Mouse (Mus musculus) embryonic facial prominence, embryonic 13.5 days (tissue): ENCODE measurements around the gene Macrod1. TPM values are rescaled to one million over a fixed set of nuclear protein-coding genes. Genes with fewer than 3 reads are reported as not detected.

Experiments
- ATAC-seq: fragments of 200-750 bp; cut with Nextera tagmentation; 2 replicates; pipeline ENCODE4 v1.8.0; 2017; ENCODE audit warnings: low read depth; ENCODE audit not compliant: insufficient number of reproducible peaks, insufficient read depth, low FRiP score, low TSS enrichment
- H3K27ac ChIP-seq: fragments of 300-500 bp; sonication (generic); 2 replicates; pipeline ENCODE4 v1.5.1; 2015; ENCODE audit warnings: moderate library complexity, mild to moderate bottlenecking, inconsistent platforms
- H3K27me3 ChIP-seq: fragments of 300-500 bp; sonication (generic); 2 replicates; pipeline ENCODE4 v1.6.1; 2015; ENCODE audit warnings: mild to moderate bottlenecking, inconsistent platforms
- H3K36me3 ChIP-seq: fragments of 300-500 bp; sonication (generic); 2 replicates; pipeline ENCODE4 v1.6.1; 2015; ENCODE audit warnings: mild to moderate bottlenecking, inconsistent platforms
- H3K4me1 ChIP-seq: fragments of 300-500 bp; sonication (generic); 2 replicates; pipeline ENCODE4 v1.6.1; 2015; ENCODE audit warnings: inconsistent platforms
- H3K4me2 ChIP-seq: fragments of 300-500 bp; sonication (generic); 2 replicates; pipeline ENCODE4 v1.6.1; 2015; ENCODE audit warnings: moderate library complexity, mild to moderate bottlenecking, inconsistent platforms
- H3K4me3 ChIP-seq: fragments of 300-500 bp; sonication (generic); 2 replicates; pipeline ENCODE4 v1.5.1; 2015; ENCODE audit warnings: mild to moderate bottlenecking, inconsistent platforms
- H3K9ac ChIP-seq: fragments of 300-500 bp; sonication (generic); 2 replicates; pipeline ENCODE4 v1.6.1; 2015; ENCODE audit warnings: mild to moderate bottlenecking, inconsistent platforms
- H3K9me3 ChIP-seq: fragments of 300-500 bp; sonication (generic); 2 replicates; pipeline ENCODE4 v1.6.1; 2016; ENCODE audit warnings: inconsistent platforms
- WGBS: fragments of 180-500 bp; shearing (Covaris S2); methylation state at CpG from one replicate; pipeline ENCODE4 v1.1.7; 2015; ENCODE audit warnings: mixed read lengths; 5-methylcytosine and 5-hydroxymethylcytosine counted together
- polyA plus RNA-seq: library from polyadenylated mRNA; unstranded; fragments of >200 nt; fragmentation: Nextera tagmentation; extraction: Ambion mirVana; gene quantifications from 2 replicates; pipeline ENCODE4 v1.2.1, GENCODE M21; 2015

Gene Macrod1
- polyA plus RNA-seq, 1 experiment from 2014 or later = 9.0 TPM

DNA sequence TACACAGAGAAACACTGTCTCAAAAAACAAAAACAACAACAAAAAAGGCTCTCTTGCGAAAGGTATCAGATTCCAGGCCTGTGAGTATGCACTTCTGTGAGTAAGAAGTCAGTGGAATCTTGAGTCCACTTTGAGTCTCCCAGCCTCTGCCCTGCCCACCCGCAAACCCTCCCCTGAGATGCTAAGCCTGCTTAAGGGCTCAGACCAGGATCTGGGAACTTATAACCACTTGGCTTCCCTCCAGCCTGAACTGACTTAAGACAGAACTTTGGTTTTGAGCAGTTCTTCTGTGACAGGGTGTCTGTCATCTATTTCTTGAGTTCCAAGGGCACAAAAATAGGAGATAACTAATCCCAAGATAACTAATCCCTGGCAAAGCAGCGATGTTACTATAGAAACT lies 156.4 kb downstream of the Macrod1 start:
- ATAC-seq = no peak
- no peak overlapping the region for H3K27ac ChIP-seq
- WGBS = 98% methylated on average over 3 of the region's 3 CpGs

DNA sequence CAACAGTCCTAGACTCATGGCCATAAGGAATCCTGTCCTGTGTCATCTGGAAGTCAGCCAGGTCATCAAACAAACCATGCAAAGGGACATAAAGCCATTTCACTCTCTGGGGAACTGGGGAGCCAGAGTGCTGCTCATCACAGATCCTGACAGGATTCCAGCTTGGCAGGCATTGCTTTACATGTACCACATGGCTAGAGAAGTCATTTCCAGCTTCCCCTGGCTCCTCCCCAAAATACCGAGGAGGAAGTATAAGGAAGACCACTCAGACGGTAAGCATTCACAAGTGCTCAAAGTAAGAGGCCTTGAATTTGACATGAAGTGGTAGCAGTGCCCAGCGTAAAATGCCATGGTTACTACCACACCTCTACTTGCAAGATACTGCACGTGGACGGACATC lies 157.9 kb downstream of the Macrod1 start:
- H3K4me3 ChIP-seq = no peak overlapping the region
- 91% methylated on average over 5 of the region's 5 CpGs for WGBS
- peaks cover 23% of the 10 kb centered on the region for H3K4me1 ChIP-seq
- no peak overlapping the region for H3K4me2 ChIP-seq
- peaks cover 38% of the 10 kb centered on the region for H3K36me3 ChIP-seq
- no peaks in the 10 kb centered on the region for H3K27me3 ChIP-seq
- H3K9me3 ChIP-seq = no peaks in the 10 kb centered on the region
- H3K27ac ChIP-seq = no peak overlapping the region
- H3K9ac ChIP-seq = no peak overlapping the region
- no peak for ATAC-seq

More for the DNA sequence above, 156.4 kb downstream of the Macrod1 start:
- peaks cover 38% of the 10 kb centered on the region for H3K36me3 ChIP-seq
- H3K9me3 ChIP-seq = no peaks in the 10 kb centered on the region
- peaks cover 19% of the 10 kb centered on the region for H3K4me1 ChIP-seq
- no peak overlapping the region for H3K4me3 ChIP-seq
- no peak overlapping the region for H3K9ac ChIP-seq
- no peak overlapping the region for H3K4me2 ChIP-seq
- H3K27me3 ChIP-seq = no peaks in the 10 kb centered on the region

DNA sequence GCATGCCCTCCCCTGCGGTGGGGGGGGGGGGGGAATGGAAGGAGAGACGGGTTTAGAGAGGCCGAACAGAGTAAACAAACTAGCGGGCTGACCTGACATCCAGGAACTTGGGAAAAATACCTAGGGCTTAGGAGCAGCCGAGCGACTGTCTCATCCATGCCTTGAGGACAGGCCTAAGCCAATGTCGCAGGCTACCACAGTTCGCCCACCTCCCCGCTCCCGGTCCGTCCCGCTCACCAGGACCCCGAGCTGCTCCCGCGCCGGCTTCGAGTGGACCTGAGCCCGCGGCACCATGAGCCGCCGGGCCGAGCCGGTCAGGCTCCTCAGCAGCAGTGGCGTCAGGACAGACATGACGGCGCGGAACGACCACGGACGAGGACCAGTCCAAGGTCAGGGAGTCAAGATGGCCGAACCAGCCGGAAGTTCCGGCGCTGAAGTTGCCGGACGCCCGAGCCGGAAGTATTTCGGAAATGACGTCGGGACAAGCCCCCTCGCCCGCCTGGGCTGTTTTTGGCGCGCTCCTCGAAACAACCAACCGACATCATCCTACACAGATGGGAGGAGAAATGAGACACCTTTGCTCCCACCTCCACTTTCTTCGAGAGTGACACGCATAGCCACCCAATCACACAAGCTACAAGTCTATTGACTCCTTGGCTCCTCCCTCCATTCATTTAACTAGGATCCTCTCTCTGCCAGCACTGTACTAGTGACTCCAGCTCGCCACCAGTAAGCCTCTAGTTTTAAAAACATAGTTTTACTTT lies 160.7 kb downstream of the Macrod1 start, which contains the start of gene Cox8a:
TSS of gene Cox8a (minus strand) at position 455 of the 764 bp plus-strand sequence.
- peak within 1 kb of the TSS; percentile 74 for H3K4me2 ChIP-seq
- ATAC-seq = peak; percentile 94
- peak within 1 kb of the TSS; percentile 83 for H3K9ac ChIP-seq
- peaks cover 30% of the 10 kb centered on the region for H3K36me3 ChIP-seq
- under 1% methylated on average over 50 of the region's 50 CpGs for WGBS
- peaks cover 23% of the 10 kb centered on the region for H3K4me1 ChIP-seq
- H3K9me3 ChIP-seq = no peaks in the 10 kb centered on the region
- H3K27me3 ChIP-seq = no peaks in the 10 kb centered on the region
- H3K27ac ChIP-seq = peak within 1 kb of the TSS; percentile 82
- H3K4me3 ChIP-seq = peak within 1 kb of the TSS; percentile 85

DNA sequence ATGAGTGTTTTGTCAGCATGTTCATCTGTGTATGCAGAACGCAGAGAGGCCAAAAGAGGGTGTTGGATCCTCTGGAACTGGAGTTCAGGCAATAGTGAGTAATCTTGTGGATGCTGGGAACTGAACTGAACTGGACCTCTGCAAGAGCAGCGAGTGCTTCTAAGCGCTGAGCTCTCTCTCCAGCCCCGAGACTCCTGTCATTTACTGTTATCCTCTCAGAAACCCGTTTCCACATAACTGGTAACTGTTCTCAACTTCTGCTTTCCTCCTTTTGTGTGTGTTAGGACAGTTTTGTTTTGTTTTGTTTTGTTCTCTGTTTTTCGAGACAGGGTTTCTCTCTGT lies 161.3 kb downstream of the Macrod1 start:
- H3K9me3 ChIP-seq = no peaks in the 10 kb centered on the region
- peaks cover 23% of the 10 kb centered on the region for H3K4me1 ChIP-seq
- peaks cover 29% of the 10 kb centered on the region for H3K36me3 ChIP-seq
- peak overlapping the region; percentile 82; the same call in 1 of the 2 replicates for H3K27ac ChIP-seq
- H3K9ac ChIP-seq = peak overlapping the region; percentile 51
- peak overlapping the region; percentile 85 for H3K4me3 ChIP-seq
- peak overlapping the region; percentile 74 for H3K4me2 ChIP-seq
- ATAC-seq = no peak
- no peaks in the 10 kb centered on the region for H3K27me3 ChIP-seq
- 10% methylated on average over 6 of the region's 6 CpGs for WGBS

DNA sequence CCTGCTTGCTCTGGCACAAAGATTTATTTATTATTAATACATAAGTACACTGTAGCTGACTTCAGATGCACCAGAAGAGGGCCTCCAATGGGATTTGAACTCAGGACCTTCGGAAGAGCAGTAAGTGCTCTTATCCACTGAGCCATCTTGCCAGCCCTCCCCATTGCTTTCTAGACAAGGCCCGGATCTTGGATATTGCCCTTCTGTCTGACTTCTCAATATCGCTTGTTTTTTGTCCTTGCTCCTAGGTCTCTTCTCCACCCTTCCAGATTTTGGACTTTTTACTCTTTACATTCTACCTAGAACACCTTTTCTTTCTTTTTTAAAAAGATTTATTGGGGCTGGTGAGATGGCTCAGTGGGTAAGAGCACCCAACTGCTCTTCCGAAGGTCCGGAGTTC lies 162.1 kb downstream of the Macrod1 start:
- Histone ChIP-seq H3K4me3 (no peak overlapping the region), H3K4me1 (peaks cover 23% of the 10 kb centered on the region), H3K9ac (no peak overlapping the region), H3K27ac (no peak overlapping the region), H3K9me3 (no peaks in the 10 kb centered on the region), H3K36me3 (peaks cover 21% of the 10 kb centered on the region), H3K27me3 (no peaks in the 10 kb centered on the region), H3K4me2 (no peak overlapping the region)
- no peak for ATAC-seq
- 96% methylated on average over 5 of the region's 5 CpGs for WGBS

DNA sequence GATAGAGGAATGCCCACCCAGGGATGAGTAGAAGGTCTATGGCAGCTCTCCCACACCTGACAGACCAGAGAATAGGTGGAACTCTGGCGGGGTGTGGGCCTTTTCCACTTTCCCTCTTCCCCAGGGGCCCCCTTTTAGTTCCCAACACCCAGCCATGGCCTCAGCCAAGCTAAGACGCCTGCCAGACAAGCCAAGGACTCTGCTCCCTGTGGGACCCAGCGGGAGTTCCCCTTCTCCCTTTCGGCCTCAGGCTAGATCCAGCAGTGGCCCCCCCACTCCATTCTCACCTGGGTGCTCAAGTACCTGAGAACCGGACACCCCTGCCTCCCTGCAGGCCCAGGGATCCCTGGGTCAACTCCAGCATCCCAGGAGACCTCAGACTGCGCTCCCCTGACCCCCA lies 165.6 kb downstream of the Macrod1 start:
- H3K36me3 ChIP-seq = peaks cover 18% of the 10 kb centered on the region
- no peak overlapping the region for H3K4me3 ChIP-seq
- H3K4me1 ChIP-seq = peaks cover 8% of the 10 kb centered on the region
- 86% methylated on average over 6 of the region's 6 CpGs for WGBS
- H3K4me2 ChIP-seq = no peak overlapping the region
- no peak overlapping the region for H3K27ac ChIP-seq
- H3K9ac ChIP-seq = no peak overlapping the region
- H3K9me3 ChIP-seq = no peaks in the 10 kb centered on the region
- no peak for ATAC-seq
- no peaks in the 10 kb centered on the region for H3K27me3 ChIP-seq

DNA sequence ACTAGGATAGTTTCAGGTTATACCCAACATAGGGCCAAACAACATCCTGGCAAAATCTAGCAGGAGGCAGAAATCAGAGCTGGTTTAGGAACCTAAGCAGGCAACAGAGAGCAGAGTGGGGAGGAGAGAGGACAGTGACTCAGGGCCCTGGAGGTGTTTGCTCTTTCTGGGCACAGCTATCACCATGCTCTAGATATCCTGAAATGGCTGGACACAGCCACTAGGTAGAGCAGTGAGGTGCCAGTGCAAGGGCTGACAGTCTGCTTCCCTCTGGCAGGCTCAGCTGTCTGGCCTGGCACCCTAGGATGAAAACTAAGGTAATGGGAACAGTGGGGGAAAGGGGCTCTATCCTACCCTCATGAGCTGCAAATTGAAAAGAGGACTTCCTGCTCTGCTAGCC lies 166.9 kb downstream of the Macrod1 start:
- no peak for ATAC-seq
- Histone ChIP-seq H3K4me3 (no peak overlapping the region), H3K27ac (no peak overlapping the region), H3K9me3 (no peaks in the 10 kb centered on the region), H3K4me1 (no peaks in the 10 kb centered on the region), H3K4me2 (no peak overlapping the region), H3K36me3 (peaks cover 31% of the 10 kb centered on the region), H3K9ac (no peak overlapping the region), H3K27me3 (no peaks in the 10 kb centered on the region)

DNA sequence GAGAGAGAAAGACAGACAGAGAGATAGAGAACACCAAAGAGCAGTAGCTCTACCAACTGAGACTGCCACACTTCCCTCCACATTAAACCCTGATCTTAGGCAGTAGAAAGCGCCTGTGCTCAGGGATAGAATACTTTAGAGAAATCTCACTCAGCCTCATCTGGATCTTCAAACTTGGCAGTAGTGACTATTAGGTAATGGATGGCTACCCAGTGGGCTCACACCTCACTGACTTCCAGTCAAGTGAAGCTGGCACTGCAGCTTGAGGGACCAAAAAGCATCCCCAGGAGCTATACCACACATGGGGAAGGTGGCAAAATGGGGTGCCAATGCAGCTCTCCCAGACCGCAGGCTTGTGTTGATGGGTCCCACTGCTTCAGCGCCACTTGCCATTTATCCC lies 167.6 kb downstream of the Macrod1 start:
- ATAC-seq = no peak

DNA sequence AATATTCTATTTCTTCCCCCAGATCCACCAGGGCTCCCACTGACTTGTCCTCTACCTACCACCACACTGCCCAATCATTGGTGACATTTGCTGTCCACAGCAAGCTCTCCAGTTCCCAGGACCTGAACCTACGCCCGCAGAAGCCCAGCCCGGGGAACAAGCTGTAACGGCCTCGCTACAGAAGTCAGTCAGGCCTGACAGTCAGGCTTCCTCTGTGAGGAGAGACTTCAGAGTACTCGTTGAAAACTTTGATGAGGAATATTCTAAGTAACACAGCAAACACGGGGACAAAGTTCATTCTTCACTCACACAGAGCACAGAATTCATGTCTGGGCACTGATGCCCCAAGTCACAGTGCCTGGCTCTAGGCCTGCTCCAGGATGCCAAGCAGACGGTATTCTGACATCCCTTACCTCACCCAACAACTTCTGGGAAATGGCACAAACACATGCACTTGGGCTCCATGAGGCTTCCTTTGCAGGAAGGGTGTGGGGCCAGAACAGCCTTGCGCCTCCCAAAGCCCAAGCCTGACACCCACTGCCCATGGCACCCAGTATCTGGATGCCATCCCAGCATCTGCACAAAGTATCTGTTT lies 168.6 kb downstream of the Macrod1 start:
- Histone ChIP-seq H3K27me3 (no peaks in the 10 kb centered on the region), H3K9ac (no peak overlapping the region), H3K9me3 (no peaks in the 10 kb centered on the region), H3K27ac (no peak overlapping the region), H3K36me3 (peaks cover 48% of the 10 kb centered on the region), H3K4me1 (no peaks in the 10 kb centered on the region), H3K4me3 (no peak overlapping the region), H3K4me2 (no peak overlapping the region)
- WGBS = 85% methylated on average over 9 of the region's 9 CpGs
- no peak for ATAC-seq

More for the DNA sequence above, 167.6 kb downstream of the Macrod1 start:
- Histone ChIP-seq H3K27me3 (no peaks in the 10 kb centered on the region), H3K4me1 (no peaks in the 10 kb centered on the region), H3K27ac (no peak overlapping the region), H3K4me2 (no peak overlapping the region), H3K9ac (no peak overlapping the region), H3K4me3 (no peak overlapping the region), H3K9me3 (no peaks in the 10 kb centered on the region), H3K36me3 (peaks cover 39% of the 10 kb centered on the region)
- 81% methylated on average over 3 of the region's 3 CpGs for WGBS

DNA sequence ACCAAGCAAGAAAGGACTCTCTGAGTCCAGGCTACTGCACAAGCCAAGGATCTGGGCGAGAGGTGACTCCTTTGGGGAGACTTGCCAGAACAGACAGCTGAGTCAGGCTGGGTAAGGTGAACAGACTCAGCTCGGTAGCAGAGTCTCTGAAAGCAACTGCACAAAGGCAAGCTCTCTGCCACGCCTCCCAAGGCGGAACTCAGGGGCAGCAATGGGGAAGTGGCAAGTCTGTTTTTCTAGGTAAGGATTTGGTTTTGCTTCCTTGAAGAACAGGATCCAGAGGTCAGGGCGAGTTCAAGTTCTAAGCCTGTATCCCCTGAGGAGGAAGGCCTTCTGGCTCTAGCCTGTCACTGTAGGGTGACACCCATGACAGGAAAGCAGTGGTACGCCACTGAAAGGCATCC lies 169.9 kb downstream of the Macrod1 start:
- Histone ChIP-seq H3K27me3 (no peaks in the 10 kb centered on the region), H3K9me3 (no peaks in the 10 kb centered on the region), H3K4me2 (no peak overlapping the region), H3K27ac (no peak overlapping the region), H3K4me3 (no peak overlapping the region), H3K36me3 (peaks cover 61% of the 10 kb centered on the region), H3K9ac (no peak overlapping the region), H3K4me1 (no peaks in the 10 kb centered on the region)
- no peak for ATAC-seq
- WGBS = 79% methylated on average over 6 of the region's 6 CpGs

DNA sequence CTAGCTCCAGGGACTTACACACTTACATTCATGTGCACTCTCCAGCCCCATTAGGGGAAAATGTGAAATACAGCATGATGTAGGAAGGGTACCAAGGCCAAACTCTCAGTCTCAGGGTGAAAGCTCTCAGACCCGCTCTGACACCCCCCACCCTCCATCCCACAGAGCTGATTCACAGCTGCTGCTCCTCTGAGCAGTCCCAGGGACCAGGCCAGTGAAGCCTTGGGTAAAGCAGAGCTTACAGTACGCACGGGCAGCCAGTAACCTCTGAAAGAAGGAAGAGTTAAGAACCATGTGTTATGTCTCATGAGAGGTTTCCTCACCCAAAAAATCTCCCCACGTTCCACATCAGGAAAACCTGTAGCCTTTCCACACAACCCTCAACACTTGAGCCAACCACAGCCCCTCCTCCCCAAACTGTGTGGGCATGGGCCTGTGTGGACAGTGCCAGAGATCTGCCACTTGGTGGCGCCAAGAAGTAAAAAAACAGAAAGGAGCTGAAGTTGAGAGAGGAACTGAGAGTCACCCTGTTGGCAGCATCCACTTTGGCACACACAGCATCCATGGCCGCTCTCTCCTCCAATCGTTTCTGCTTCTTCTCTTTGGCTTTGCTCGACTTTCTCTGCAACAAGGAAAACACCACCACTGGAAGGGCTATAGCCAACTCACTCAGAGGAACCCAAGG lies 178.1 kb downstream of the Macrod1 start:
- H3K27ac ChIP-seq = no peak overlapping the region
- H3K9me3 ChIP-seq = no peaks in the 10 kb centered on the region
- no peaks in the 10 kb centered on the region for H3K27me3 ChIP-seq
- no peak overlapping the region for H3K4me3 ChIP-seq
- no peak overlapping the region for H3K9ac ChIP-seq
- H3K4me1 ChIP-seq = peaks cover 5% of the 10 kb centered on the region
- ATAC-seq = peak; percentile 71
- H3K36me3 ChIP-seq = peaks cover 53% of the 10 kb centered on the region
- no peak overlapping the region for H3K4me2 ChIP-seq
- WGBS = 54% methylated on average over 8 of the region's 8 CpGs

DNA sequence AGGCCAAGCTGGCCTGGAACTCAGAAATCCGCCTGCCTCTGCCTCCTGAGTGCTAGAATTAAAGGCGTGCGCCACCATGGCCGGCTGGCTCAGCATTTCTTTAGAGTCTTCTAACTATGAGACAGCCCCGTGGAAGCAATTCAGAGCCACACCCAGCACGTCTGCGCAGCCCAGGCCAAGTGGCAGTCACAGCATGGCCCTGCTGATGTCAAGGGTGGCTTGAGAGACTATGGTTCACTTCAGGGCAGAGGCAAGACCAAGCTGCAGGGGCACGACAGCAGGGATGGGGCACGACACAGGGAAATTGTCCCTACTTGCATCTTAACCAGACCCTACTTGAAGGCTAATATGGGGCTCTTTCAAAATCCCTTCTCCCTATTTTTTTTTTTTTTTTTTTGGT lies 178.9 kb downstream of the Macrod1 start:
- H3K27ac ChIP-seq = no peak overlapping the region
- no peak overlapping the region for H3K4me3 ChIP-seq

More for the DNA sequence above, 178.9 kb downstream of the Macrod1 start:
- Histone ChIP-seq H3K4me1 (peaks cover 13% of the 10 kb centered on the region), H3K4me2 (no peak overlapping the region), H3K27me3 (no peaks in the 10 kb centered on the region), H3K36me3 (peaks cover 45% of the 10 kb centered on the region), H3K9ac (peak overlapping the region; percentile 16; the same call in 1 of the 2 replicates), H3K9me3 (no peaks in the 10 kb centered on the region)
- WGBS = 95% methylated on average over 9 of the region's 9 CpGs
- ATAC-seq = no peak
